Mouse (Mus musculus) C2C12 (cell line): Measurements from ENCODE around the gene Ldlrad2. TPM values are rescaled to one million over a fixed set of nuclear protein-coding genes. Genes with fewer than 3 reads are reported as not detected.

Experiments
- H3K27me3 ChIP-seq: one replicate; pipeline ENCODE4 v1.6.1; 2011; ENCODE audit not compliant: control insufficient read depth, insufficient read depth, insufficient read length
- H3K36me3 ChIP-seq: one replicate; pipeline ENCODE4 v1.6.1; 2011; ENCODE audit not compliant: control insufficient read depth, insufficient read depth
- H3K4me3 ChIP-seq: one replicate; pipeline ENCODE4 v1.5.1; 2011; ENCODE audit warnings: mild to moderate bottlenecking, control low read depth; ENCODE audit not compliant: poor library complexity, insufficient read depth, severe bottlenecking
- H3K79me2 ChIP-seq: one replicate; pipeline ENCODE4 v1.6.1; 2011; ENCODE audit not compliant: control insufficient read depth, insufficient read depth
- H3K79me3 ChIP-seq: one replicate; pipeline ENCODE4 v1.6.1; 2011; ENCODE audit warnings: low read depth, control low read depth
- H3ac ChIP-seq: one replicate; pipeline ENCODE3; 2011; ENCODE audit warnings: low read depth; ENCODE audit not compliant: control insufficient read depth, insufficient read length
- CEBPB ChIP-seq: IDR thresholded peaks from one replicate; pipeline ENCODE4 v1.6.1; 2011; ENCODE audit warnings: low read depth, mild to moderate bottlenecking, control low read depth, moderate library complexity
- CTCF ChIP-seq: IDR thresholded peaks from one replicate; pipeline ENCODE4 v1.5.1; 2011; ENCODE audit not compliant: control insufficient read depth, insufficient read depth, insufficient read length
- FOSL1 ChIP-seq: IDR thresholded peaks from one replicate; pipeline ENCODE4 v1.8.0; 2011; ENCODE audit warnings: mild to moderate bottlenecking, low read length; ENCODE audit not compliant: poor library complexity, insufficient read depth, severe bottlenecking
- MAX ChIP-seq: IDR thresholded peaks from one replicate; pipeline ENCODE4 v1.6.1; 2011; ENCODE audit warnings: mild to moderate bottlenecking, control low read depth
- MYOD1 ChIP-seq: IDR thresholded peaks from one replicate; pipeline ENCODE4 v1.6.1; 2011; ENCODE audit warnings: low read depth; ENCODE audit not compliant: control insufficient read depth, insufficient read length
- MYOG ChIP-seq: IDR thresholded peaks from one replicate; pipeline ENCODE4 v1.6.1; 2011; ENCODE audit not compliant: control insufficient read depth, insufficient read length; ENCODE audit errors: extremely low read depth
- USF1 ChIP-seq: IDR thresholded peaks from one replicate; pipeline ENCODE4 v1.6.1; 2011; ENCODE audit warnings: low read depth, mild to moderate bottlenecking, control low read depth, moderate library complexity
- polyA plus RNA-seq: library from polyadenylated mRNA; unstranded; fragments of >200 nt; fragmentation: generic; extraction: Trizol; gene quantifications from one replicate; pipeline ENCODE4 v1.2.1, GENCODE M21; 2012; ENCODE audit warnings: missing spikeins

Ldlrad2 gene
- polyA plus RNA-seq, 1 experiment, result not detected

DNA sequence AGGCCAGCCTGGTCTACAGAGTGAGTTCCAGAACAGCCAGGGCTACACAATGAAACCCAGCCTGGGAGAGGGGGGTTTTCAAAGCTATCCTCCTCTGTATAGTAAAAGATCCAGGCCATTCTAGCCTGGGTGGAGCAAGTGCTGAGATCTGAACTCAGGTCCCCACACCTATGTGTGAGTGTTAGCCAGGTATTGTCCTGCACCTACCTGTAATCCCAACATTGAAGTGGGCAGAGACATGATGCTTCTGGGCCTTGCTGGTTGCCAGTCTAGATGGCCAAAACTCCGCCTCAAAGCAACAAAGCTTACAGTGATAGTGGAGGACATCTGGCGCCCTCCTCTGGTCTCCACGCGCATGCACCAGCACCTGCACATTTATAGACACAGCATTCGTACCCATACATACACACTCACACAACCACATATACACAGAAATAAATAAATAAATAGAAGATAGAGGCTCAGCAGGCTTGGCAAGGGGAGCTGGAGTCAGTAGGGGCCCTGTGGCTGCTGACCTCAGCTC is 28.3 kb downstream of the Ldlrad2 start:
- TF ChIP-seq MYOG (no peak), MAX (no peak), CEBPB (no peak), USF1 (no peak), CTCF (no peak), FOSL1 (no peak), MYOD1 (no peak)
- H3ac ChIP-seq, result no peak overlapping the region
- H3K4me3 ChIP-seq, result no peak overlapping the region
- H3K79me2 ChIP-seq, result no peaks in the 10 kb centered on the region
- H3K27me3 ChIP-seq, result no peaks in the 10 kb centered on the region
- H3K36me3 ChIP-seq, result peaks cover 94% of the 10 kb centered on the region
- H3K79me3 ChIP-seq, result no peaks in the 10 kb centered on the region

DNA sequence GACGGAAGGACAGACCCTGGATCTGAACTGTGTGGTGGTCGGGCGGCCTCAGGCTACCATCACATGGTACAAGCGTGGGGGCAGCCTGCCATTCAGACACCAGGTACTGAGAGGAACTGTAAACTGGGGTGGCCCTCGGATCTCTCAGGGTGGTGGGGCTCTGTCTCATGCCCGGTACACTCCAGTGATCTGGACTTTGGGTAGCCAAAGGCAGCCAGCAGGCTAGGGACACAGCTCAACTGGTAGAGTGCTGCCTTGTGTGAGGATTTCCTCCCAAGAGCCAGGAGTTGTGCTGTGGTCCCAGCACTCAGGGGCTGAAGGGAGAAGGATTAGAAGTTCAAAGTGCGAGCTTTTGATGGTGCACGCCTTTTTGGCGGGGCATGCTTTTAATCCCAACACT is 28.8 kb downstream of the Ldlrad2 start:
- Histone ChIP-seq H3K27me3 (no peaks in the 10 kb centered on the region), H3K4me3 (no peak overlapping the region), H3K36me3 (peaks cover 94% of the 10 kb centered on the region), H3K79me3 (no peaks in the 10 kb centered on the region), H3ac (no peak overlapping the region), H3K79me2 (no peaks in the 10 kb centered on the region)
- TF ChIP-seq USF1 (no peak), MYOG (no peak), CEBPB (no peak), CTCF (no peak), FOSL1 (no peak), MYOD1 (no peak), MAX (no peak)

DNA sequence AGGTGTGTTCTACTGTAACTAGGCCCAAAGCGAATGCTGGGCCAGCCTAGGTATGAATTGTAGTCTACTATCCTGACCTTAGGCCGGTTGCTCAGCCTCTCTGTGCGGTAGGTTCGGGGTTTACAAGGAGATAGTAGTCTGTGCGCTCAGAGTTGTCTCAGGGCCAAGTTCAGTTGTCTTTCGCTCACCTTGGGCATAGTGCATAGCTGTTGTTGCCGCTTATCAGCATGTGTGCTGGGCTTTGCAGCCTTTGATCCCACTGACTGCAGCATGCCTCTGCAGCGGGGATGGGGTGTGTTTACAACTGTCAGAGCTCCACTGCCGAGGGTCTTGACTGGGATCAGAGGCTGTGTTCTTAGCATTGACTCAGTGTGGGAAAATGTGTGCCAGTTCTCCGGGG is 31.4 kb downstream of the Ldlrad2 start:
- no peaks in the 10 kb centered on the region for H3K79me2 ChIP-seq
- H3K4me3 ChIP-seq, result no peak overlapping the region
- peaks cover 90% of the 10 kb centered on the region for H3K36me3 ChIP-seq
- no peaks in the 10 kb centered on the region for H3K79me3 ChIP-seq
- TF ChIP-seq USF1 (no peak), CEBPB (no peak), MYOG (no peak), MAX (no peak), MYOD1 (no peak), FOSL1 (no peak), CTCF (no peak)
- no peaks in the 10 kb centered on the region for H3K27me3 ChIP-seq
- no peak overlapping the region for H3ac ChIP-seq

DNA sequence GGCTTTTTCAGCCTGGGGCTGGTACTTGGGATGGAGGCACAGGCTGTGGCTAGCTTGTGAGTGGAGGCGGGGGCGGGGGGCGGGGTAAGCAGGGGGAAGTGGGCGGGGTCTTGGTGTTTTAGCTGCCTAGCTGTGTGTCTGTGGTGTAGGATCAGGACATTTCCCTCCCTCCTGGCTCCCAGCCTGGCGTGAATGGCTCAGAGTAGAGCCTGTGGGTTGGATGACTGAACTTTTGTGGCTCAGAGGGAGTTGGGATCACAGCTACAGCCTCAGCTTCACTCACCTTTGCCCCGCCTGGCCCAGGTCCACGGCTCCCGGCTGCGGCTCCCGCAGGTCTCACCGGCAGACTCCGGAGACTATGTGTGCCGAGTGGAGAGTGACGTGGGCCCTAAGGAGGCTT is 34.0 kb downstream of the Ldlrad2 start:
- no peak for TF ChIP-seq CTCF
- no peak for TF ChIP-seq USF1
- TF ChIP-seq MAX, result no peak
- TF ChIP-seq MYOG, result no peak
- TF ChIP-seq CEBPB, result no peak
- no peak for TF ChIP-seq FOSL1
- no peak for TF ChIP-seq MYOD1
- Histone ChIP-seq H3K36me3 (peaks cover 89% of the 10 kb centered on the region), H3K79me2 (no peaks in the 10 kb centered on the region), H3K79me3 (no peaks in the 10 kb centered on the region), H3ac (no peak overlapping the region), H3K4me3 (no peak overlapping the region), H3K27me3 (no peaks in the 10 kb centered on the region)

DNA sequence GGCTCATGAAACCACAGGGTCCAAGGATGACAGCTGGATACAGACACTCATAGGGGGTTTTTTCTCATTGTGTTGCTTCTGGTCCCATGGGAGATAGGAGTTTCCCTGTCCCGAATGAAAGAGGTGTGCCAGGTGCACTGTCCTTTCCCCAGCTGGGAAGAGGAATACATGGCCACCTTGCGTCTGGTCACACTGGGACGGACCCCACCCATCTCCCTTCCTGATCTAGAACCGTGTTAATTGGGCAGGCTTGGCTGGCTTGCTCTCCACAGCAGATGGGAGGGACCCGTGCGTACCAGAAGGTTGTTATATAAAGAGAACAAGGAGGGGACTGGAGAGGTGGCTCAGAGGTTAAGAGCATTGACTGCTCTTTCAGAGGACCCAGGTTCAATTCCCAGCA is 46.5 kb downstream of the Ldlrad2 start:
- Histone ChIP-seq H3K4me3 (no peak overlapping the region), H3K79me3 (no peaks in the 10 kb centered on the region), H3K27me3 (no peaks in the 10 kb centered on the region), H3ac (no peak overlapping the region), H3K36me3 (peaks cover 70% of the 10 kb centered on the region), H3K79me2 (no peaks in the 10 kb centered on the region)
- no peak for TF ChIP-seq MAX
- no peak for TF ChIP-seq FOSL1
- no peak for TF ChIP-seq MYOG
- no peak for TF ChIP-seq MYOD1
- no peak for TF ChIP-seq CTCF
- no peak for TF ChIP-seq CEBPB
- no peak for TF ChIP-seq USF1

DNA sequence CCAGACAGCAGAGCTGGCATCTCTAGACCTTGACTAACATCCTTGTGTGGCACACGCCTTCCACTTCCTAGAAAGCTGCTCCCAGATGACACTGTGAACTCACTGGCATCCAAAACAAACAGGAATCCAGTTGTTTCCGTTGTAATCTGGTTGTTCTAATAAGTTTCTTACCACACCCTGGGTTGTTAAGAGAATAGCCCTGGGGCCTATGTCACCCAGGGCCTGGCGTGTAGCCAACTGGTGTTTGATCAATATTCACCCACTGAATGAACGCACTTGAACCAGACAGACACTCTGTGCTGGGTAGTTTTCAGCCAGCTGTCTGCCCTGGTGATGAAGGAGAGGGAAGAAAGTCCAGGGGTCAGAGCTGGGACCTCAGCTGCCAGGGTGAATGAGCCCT is 47.0 kb downstream of the Ldlrad2 start:
- TF ChIP-seq MYOG (no peak), CEBPB (no peak), USF1 (no peak), CTCF (no peak), MYOD1 (no peak)
- Histone ChIP-seq H3K4me3 (no peak overlapping the region), H3ac (no peak overlapping the region), H3K27me3 (no peaks in the 10 kb centered on the region), H3K79me3 (no peaks in the 10 kb centered on the region), H3K36me3 (peaks cover 75% of the 10 kb centered on the region), H3K79me2 (no peaks in the 10 kb centered on the region)
